Mouse (Mus musculus): Measurements from ENCODE around the gene Ifitm6.
A peak's percentile ranks its signal among the peaks of the same experiment; 100 is the strongest.
"Not testable (repeated sequence)": the region's sequence is repeated elsewhere in the genome, so short reads cannot be mapped to it uniquely, and the experiment has no call there.

The Ifitm6 gene

GRCm38 (mm10) chr7:141008938-141009660 lies 8.6 kb downstream of the Ifitm6 start:
- peak; percentile 98 for DNase-seq (ENCODE audit: low read depth, low spot score)

DNA sequence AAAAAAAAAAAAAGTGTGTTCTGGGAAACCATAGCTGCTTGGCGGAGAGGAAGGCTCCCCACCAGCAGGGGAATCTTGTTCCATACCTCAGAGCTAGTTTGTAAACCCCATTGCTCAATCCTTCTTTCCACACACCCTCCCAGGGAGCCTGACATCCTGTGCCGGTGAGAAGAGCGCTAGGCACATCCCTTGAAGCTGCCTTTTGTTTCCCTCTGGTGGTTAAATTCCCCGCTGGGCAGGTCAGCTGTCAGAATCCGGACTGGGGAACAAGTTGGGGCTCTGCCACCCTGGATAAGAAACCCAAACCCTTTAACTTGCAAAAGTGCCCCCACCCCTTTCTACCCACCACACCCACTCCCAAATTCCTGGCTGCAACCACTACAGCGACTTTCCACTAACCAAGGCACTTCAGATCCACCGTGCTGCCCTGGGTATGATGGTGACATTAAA lies 9.4 kb downstream of the Ifitm6 start:
- peak; percentile 95 for DNase-seq (ENCODE audit: low read depth, low spot score)

GRCm38 (mm10) chr7:141006914-141007313 lies 10.8 kb downstream of the Ifitm6 start:
- no peak for DNase-seq (ENCODE audit: low read depth, low spot score)

GRCm38 (mm10) chr7:141006446-141006845 lies 11.3 kb downstream of the Ifitm6 start:
- DNase-seq (ENCODE audit: low read depth, low spot score) = peak; percentile 46

DNA sequence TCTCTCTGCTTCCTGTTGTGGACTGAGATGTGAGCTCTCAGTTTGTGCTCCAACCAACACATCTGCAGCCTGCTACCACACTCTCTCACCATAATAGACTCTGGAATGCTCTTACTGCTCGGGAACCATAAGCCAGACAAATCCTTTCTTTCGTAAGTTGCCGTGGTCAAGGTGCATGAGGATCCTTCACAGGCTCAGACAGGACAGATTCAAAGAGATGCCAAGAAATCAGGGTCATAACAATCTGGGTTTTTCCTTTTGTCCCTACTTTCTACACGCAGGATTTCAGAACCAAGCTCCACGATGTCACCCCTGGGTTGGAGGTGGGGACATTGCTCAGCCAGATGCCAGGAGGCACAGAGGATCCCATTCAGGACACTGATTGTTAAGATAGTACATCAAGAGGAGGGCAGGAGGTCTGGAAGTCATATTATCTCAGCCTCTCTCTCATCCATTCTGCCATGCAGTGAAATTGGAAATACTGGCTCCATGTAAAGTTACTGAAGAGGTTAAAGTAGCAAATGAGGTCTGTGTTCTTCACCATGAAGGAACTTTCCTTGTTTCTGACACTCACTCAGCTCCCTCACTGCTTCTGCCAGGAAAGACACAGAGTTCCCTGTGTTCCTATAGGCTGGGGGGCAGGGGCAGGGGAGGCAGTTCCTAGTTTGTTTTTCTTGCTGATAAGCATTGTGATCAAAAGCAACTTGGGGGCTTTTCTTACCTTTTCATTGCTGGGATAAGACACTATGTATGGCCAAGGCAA lies 14.3 kb downstream of the Ifitm6 start:
- DNase-seq (ENCODE audit: low read depth, low spot score) = no peak

DNA sequence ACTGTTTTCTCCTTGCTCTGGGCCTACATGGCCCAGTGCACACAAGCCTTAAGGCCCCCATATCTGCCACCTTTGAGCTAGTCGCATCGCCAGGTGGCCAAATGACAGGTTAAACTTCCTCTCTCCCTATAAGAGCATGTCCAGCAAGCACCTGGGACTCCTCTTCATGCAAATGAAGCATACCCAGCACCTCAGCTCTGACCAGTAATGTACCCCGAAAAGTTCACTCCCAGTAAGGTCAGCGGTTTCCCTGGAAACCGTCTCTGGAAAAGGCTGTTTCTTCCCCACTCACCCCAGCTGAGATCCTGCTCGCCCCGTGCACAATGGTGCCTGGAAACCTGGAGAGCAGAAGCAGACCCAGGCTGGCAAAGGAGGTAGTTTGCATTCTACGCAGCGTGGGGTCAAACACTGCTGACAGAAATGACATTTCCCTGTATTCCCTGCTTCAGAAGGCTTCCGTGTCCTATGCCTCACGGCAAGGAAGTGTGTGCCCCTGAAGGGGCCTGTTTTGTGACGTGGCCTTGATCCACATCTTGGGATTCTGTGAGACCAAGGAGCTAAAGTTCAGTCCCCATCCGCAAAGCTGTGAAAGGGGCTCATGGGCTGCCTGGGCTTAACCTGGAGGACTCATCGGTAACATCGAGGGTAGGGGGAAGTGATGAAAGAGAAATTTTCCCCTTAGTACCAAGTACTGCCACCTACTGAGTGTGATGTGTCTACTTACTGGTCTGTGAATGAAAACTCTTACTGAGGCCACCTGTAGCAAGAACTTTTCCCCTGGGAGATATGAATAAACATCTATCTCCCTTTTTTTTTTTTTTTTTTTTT lies 16.6 kb downstream of the Ifitm6 start:
- no peak for DNase-seq (ENCODE audit: low read depth, low spot score)

DNA sequence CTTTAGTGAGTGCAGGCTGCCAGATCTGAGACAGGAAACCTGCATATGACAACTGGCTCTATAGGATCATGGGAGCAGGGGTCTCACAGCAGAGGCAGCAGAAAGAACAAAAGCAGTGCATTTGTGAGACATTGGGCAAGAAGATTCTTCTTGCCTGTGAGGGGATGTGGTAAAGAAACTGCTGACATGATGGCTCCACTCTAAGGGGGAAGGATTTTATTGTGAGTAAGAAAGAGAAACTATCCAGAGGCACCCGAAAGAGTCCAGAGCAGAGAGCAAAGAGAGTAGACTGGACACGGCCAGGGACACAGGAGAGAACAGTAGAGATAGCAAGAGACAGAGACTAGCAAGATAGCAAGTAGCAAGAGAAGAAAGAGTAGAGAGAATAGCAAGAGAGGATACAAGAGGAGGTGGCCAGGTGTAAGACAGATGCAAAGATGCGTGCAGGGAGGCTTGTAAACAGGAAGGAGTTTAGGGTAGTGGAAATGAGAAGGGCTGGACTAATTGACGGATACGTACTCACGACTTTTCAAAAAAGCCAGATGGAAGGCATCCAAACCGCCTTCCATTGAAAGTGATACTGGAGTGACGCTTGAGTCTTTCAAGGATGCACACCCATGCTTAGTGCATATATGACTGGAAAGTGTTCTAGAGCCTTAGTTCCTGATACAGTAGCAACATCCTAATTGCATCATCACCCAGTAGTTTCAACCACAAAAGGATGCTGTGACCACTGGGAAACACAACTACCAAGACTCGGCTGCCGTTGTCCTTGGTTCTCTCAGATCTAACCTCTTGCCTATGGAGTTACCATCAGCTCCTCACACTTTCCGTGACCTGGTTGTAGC lies 18.6 kb downstream of the Ifitm6 start:
- no peak for DNase-seq (ENCODE audit: low read depth, low spot score)

GRCm38 (mm10) chr7:140997817-140998216 lies 19.9 kb downstream of the Ifitm6 start:
- no peak for DNase-seq (ENCODE audit: low read depth, low spot score)

GRCm38 (mm10) chr7:140991117-140991689 lies 26.5 kb downstream of the Ifitm6 start:
- DNase-seq (ENCODE audit: low read depth, low spot score) = peak; percentile 56

- no peak for DNase-seq (ENCODE audit: low read depth, low spot score)
Measured at GRCm38 (mm10) chr7:140990622-140991021, 27.1 kb downstream of the Ifitm6 start.

- DNase-seq (ENCODE audit: low read depth, low spot score) = no peak
Measured at GRCm38 (mm10) chr7:140990185-140990584, 27.5 kb downstream of the Ifitm6 start.

DNA sequence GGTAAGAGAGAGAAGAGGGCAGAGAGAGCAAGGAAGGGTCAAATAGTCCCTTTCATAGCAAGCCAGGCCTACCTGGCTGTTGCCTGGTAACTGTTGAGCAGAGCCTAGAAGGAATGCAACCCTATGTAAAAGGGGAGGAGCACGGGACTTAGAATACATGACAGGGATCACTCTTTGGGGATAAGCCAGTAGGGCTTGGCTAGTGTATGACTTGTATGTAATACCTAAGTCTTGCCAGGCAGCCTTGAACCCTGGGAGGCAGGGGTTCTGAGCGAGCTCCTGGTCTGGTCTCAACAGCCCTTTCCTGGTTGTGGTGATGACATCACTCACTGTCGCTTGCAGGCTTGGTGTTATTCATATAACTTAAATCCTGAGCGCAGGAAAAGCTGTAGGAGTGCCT lies 28.7 kb downstream of the Ifitm6 start:
- peak; percentile 77 for DNase-seq (ENCODE audit: low read depth, low spot score)

GRCm38 (mm10) chr7:140987182-140988138 lies 30.3 kb downstream of the Ifitm6 start:
- no peak for DNase-seq (ENCODE audit: low read depth, low spot score)

- DNase-seq (ENCODE audit: low read depth, low spot score) = no peak
Measured at GRCm38 (mm10) chr7:140982971-140983370, 34.8 kb downstream of the Ifitm6 start.

- DNase-seq (ENCODE audit: low read depth, low spot score) = no peak
Measured at GRCm38 (mm10) chr7:140981704-140982103, 36.0 kb downstream of the Ifitm6 start.

DNA sequence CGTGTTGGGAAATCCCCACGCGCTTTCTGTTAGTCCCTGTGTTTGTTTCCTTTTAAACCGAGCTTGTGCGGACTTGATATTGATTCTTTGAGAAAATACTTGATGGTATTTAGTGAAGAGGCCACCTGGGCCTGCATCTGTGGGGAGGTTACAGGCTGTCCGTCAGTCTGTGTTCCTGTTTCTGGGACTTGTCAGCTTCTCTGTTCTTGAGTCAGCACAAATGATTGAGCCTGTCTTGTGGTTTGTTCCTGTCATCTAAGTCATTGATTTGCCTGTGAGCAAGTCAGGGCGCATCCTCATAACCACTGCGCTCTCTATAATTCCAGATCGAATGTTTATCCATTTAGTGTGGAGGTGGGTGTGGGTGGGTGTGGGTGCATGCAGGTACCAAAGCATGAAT lies 41.0 kb downstream of the Ifitm6 start:
- not testable (repeated sequence) for DNase-seq (ENCODE audit: low read depth, low spot score)

GRCm38 (mm10) chr7:140975465-140975864 lies 42.3 kb downstream of the Ifitm6 start:
- no peak for DNase-seq (ENCODE audit: low read depth, low spot score)

DNA sequence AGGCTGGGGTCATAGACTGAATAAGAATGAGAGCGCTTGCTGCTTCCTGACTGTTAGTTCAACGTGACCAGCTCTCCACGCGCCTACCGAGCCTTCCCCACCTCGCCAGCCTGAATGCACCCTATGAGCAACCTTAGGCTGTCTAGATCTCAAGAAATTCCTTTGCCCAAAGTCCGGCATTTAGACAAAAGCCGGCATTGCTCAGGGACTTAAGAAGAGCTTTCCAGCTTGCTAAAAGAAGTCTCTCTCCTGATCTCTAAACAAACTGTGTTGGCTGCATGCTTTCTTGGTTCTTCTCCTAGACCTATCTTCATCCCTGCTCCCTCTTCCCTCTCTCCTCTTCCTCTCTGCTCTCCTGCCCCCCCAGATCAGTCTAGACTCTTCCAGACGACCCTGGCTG lies 42.8 kb downstream of the Ifitm6 start:
- peak; percentile 66 for DNase-seq (ENCODE audit: low read depth, low spot score)

- DNase-seq (ENCODE audit: low read depth, low spot score) = peak; percentile 94
Measured at GRCm38 (mm10) chr7:140973396-140974165, 44.1 kb downstream of the Ifitm6 start.
